Comparison of ENCODE assay signal across 8 mouse cellular contexts in genomic region chr15:89315190-89315731, GRCm38 (mm10). TPM values are rescaled to one million over a fixed set of nuclear protein-coding genes. Genes with fewer than 3 reads are reported as not detected.
A peak's percentile ranks its signal among the peaks of the same experiment; 100 is the strongest.
DNase-seq lines count a peak whose midpoint lies in the region; ATAC-seq and TF ChIP-seq lines count a peak whose summit lies in the region.

Gene Sbf1 (minus strand): TSS chr15:89315311.

- peak within 1 kb of the TSS; percentile 85 for H3K9ac ChIP-seq in embryonic facial prominence, embryonic 15.5 days
- peak within 1 kb of the TSS; percentile 83 for H3K9ac ChIP-seq in limb, embryonic 14.5 days (ENCODE audit: low read depth, low read length, severe bottlenecking)
- peak within 1 kb of the TSS; percentile 71 for H3K9ac ChIP-seq in midbrain, postnatal 0 days (replicated peaks; ENCODE audit: low read length, poor library complexity, severe bottlenecking)

- no peaks in the 10 kb centered on the region for H3K36me3 ChIP-seq in embryonic facial prominence, embryonic 15.5 days
- no peaks in the 10 kb centered on the region for H3K36me3 ChIP-seq in limb, embryonic 14.5 days (ENCODE audit: control insufficient read depth, insufficient read depth, low read length)
- H3K36me3 ChIP-seq in midbrain, postnatal 0 days (ENCODE audit: insufficient read depth, low read length): no peaks in the 10 kb centered on the region

- DNase-seq in 416B (ENCODE audit: low read depth): peak; percentile 97
- DNase-seq in heart, adult 8-10 months (ENCODE audit: low spot score): peak; percentile 98
- peak; percentile 99 for DNase-seq in kidney, adult 9 months
- peak; percentile 97 for DNase-seq in limb, embryonic 14.5 days (ENCODE audit: low spot score)
- DNase-seq in midbrain, postnatal 0 days (ENCODE audit: low spot score): peak; percentile 98
- peak; percentile 96 for DNase-seq in spleen, postnatal 14 days (ENCODE audit: low spot score in 2 of 2)

- peak within 1 kb of the TSS; percentile 72 for H3K4me2 ChIP-seq in embryonic facial prominence, embryonic 15.5 days (replicated peaks)
- peak within 1 kb of the TSS; percentile 84 for H3K4me2 ChIP-seq in limb, embryonic 14.5 days (replicated peaks; ENCODE audit: low read depth, low read length, severe bottlenecking)
- H3K4me2 ChIP-seq in midbrain, postnatal 0 days (ENCODE audit: low read depth, low read length, poor library complexity, severe bottlenecking): peak within 1 kb of the TSS; percentile 89

- H3K9me3 ChIP-seq in embryonic facial prominence, embryonic 15.5 days (replicated peaks): no peaks in the 10 kb centered on the region
- no peaks in the 10 kb centered on the region for H3K9me3 ChIP-seq in limb, embryonic 14.5 days (ENCODE audit: control insufficient read depth, low read length)
- H3K9me3 ChIP-seq in midbrain, postnatal 0 days (ENCODE audit: low read length): no peaks in the 10 kb centered on the region

- peak; percentile 72; the same call in 1 of the 2 replicates for TF ChIP-seq POLR2A in bone marrow, adult 2 months (IDR thresholded peaks at IDR 0.05; ENCODE audit: borderline replicate concordance, control insufficient read depth, low read depth, low read length)
- peak; percentile 77; the same call in 1 of the 2 replicates for TF ChIP-seq POLR2A in limb, embryonic 14.5 days (IDR thresholded peaks at IDR 0.05; ENCODE audit: borderline replicate concordance, extremely low read depth, insufficient read depth, insufficient read length)

- peak within 1 kb of the TSS; percentile 91 for H3K4me3 ChIP-seq in bone marrow, adult 2 months (replicated peaks; ENCODE audit: control insufficient read depth, low read depth, low read length)
- peak within 1 kb of the TSS; percentile 97 for H3K4me3 ChIP-seq in embryonic facial prominence, embryonic 15.5 days (replicated peaks)
- H3K4me3 ChIP-seq in limb, embryonic 14.5 days (replicated peaks; ENCODE audit: low read length): peak within 1 kb of the TSS; percentile 98
- H3K4me3 ChIP-seq in midbrain, postnatal 0 days (ENCODE audit: low read depth, low read length): peak within 1 kb of the TSS; percentile 87

- no peaks in the 10 kb centered on the region for H3K27me3 ChIP-seq in embryonic facial prominence, embryonic 15.5 days
- no peaks in the 10 kb centered on the region for H3K27me3 ChIP-seq in limb, embryonic 14.5 days (ENCODE audit: control insufficient read depth, insufficient read depth, low read length)
- no peaks in the 10 kb centered on the region for H3K27me3 ChIP-seq in midbrain, postnatal 0 days (ENCODE audit: insufficient read depth, low read length)

- TF ChIP-seq CTCF in bone marrow, adult 2 months (IDR thresholded peaks at IDR 0.05; ENCODE audit: control insufficient read depth, insufficient read depth, low read length): no peak
- peak; percentile 27; the same call in 1 of the 2 replicates for TF ChIP-seq CTCF in midbrain, postnatal 0 days (IDR thresholded peaks at IDR 0.05)

- H3K4me1 ChIP-seq in bone marrow, adult 2 months (ENCODE audit: control insufficient read depth, insufficient read depth, low read length): peaks cover 9% of the 10 kb centered on the region
- H3K4me1 ChIP-seq in embryonic facial prominence, embryonic 15.5 days: peaks cover 24% of the 10 kb centered on the region
- peaks cover 9% of the 10 kb centered on the region for H3K4me1 ChIP-seq in limb, embryonic 14.5 days (ENCODE audit: control insufficient read depth, insufficient read depth, low read length)
- H3K4me1 ChIP-seq in midbrain, postnatal 0 days (ENCODE audit: insufficient read depth, low read length): peaks cover 12% of the 10 kb centered on the region

- ATAC-seq in embryonic facial prominence, embryonic 15.5 days (ENCODE audit: insufficient number of reproducible peaks, low FRiP score, low TSS enrichment, low read depth): peak; percentile 100
- ATAC-seq in limb, embryonic 14.5 days (ENCODE audit: low FRiP score, low read depth): peak; percentile 100
- ATAC-seq in midbrain, postnatal 0 days (ENCODE audit: low FRiP score): peak; percentile 99

- under 1% methylated on average over 37 of the region's 37 CpGs for WGBS in bone marrow, adult 2 months
- WGBS in embryonic facial prominence, embryonic 15.5 days: under 1% methylated on average over 37 of the region's 37 CpGs
- 1% methylated on average over 35 of the region's 37 CpGs for WGBS in limb, embryonic 14.5 days
- 2% methylated on average over 34 of the region's 37 CpGs for WGBS in midbrain, postnatal 0 days

- H3K27ac ChIP-seq in bone marrow, adult 2 months (ENCODE audit: control insufficient read depth, insufficient read depth, low read depth, low read length, poor library complexity): peak within 1 kb of the TSS; percentile 54; the same call in 1 of the 2 replicates
- H3K27ac ChIP-seq in embryonic facial prominence, embryonic 15.5 days (replicated peaks): peak within 1 kb of the TSS; percentile 48; the same call in 1 of the 2 replicates
- 0 out of 2 replicates have a peak within 1 kb of the TSS, but pooled peaks have one; percentile 33 for H3K27ac ChIP-seq in limb, embryonic 14.5 days (replicated peaks; ENCODE audit: low read depth, low read length)
- H3K27ac ChIP-seq in midbrain, postnatal 0 days (ENCODE audit: low read depth, low read length): peak within 1 kb of the TSS; percentile 64

RNA-seq across cellular contexts. Expression of gene Sbf1, which starts in this region (rescaled TPM):
- polyA plus RNA-seq in bone marrow, adult 2 months (2011; ENCODE audit: insufficient read depth, insufficient read length, low replicate concordance, missing spikeins): 54.0 and 160 TPM in 2 replicates
- polyA plus RNA-seq in embryonic facial prominence, embryonic 15.5 days (2015; fragmentation: Nextera tagmentation; extraction: Ambion mirVana): 57.3 and 65.5 TPM in 2 replicates
- 10 to 100 TPM; 56.5 to 74.5 (median 69.5) TPM for total RNA-seq in heart, adult 8-10 months (2022)
- 154 and 170 TPM in 2 replicates for polyA plus RNA-seq in limb, embryonic 14.5 days (2012; rRNA removed)
- polyA plus RNA-seq in limb, embryonic 14.5 days (2014; fragmentation: Nextera tagmentation; extraction: Ambion mirVana): 65.1 and 72.3 TPM in 2 replicates
- total RNA-seq in midbrain, postnatal 0 days (2014; rRNA removed): 268 and 287 TPM in 2 replicates
- polyA plus RNA-seq in midbrain, postnatal 0 days (2015; fragmentation: Nextera tagmentation; extraction: Ambion mirVana): 77.3 and 79.3 TPM in 2 replicates

Comparison
In these comparisons a context has a peak if more than half of its experiments do, and no peak if none do; other contexts are left out.
1. Peak in every context shown above with its lines: DNase-seq, ATAC-seq, H3K4me3 ChIP-seq and H3K27ac ChIP-seq.